Mouse (Mus musculus) left cerebral cortex, adult 2 months (tissue): ENCODE measurements at regions not wholly inside any gene's neighbourhood (a gene's known extent, or its start where the extent isn't known, plus 50 kb on each side); places are given as distances from the start of the nearest gene placed in this dataset.
A peak's percentile ranks its signal among the peaks of the same experiment; 100 is the strongest.

Source experiments
- DNase-seq, 2 experiments: peaks; one replicate each; pipeline ENCODE4 v3.0.0; 2021 to 2022; ENCODE audit warnings: low spot score in 2 of 2, mixed read lengths in 1 of 2; ENCODE audit errors: extremely low spot score in 1 of 2
- H3K27ac ChIP-seq: fragments of 200-600 bp; 2 replicates; pipeline ENCODE4 v1.8.1; 2022
- H3K4me3 ChIP-seq: fragments of 200-600 bp; 2 replicates; pipeline ENCODE4 v1.8.1; 2022
- CTCF ChIP-seq: fragments of 200-600 bp; IDR thresholded peaks from 2 replicates; pipeline ENCODE4 v1.8.1; 2022; ENCODE audit warnings: antibody characterized with exemption, mild to moderate bottlenecking, moderate library complexity
- intact Hi-C: fragments of 180-260 bp; cut with DNase I; formaldehyde crosslinking; loops from one replicate; pipeline ENCODE4 v1.15.1; 2025

DNA sequence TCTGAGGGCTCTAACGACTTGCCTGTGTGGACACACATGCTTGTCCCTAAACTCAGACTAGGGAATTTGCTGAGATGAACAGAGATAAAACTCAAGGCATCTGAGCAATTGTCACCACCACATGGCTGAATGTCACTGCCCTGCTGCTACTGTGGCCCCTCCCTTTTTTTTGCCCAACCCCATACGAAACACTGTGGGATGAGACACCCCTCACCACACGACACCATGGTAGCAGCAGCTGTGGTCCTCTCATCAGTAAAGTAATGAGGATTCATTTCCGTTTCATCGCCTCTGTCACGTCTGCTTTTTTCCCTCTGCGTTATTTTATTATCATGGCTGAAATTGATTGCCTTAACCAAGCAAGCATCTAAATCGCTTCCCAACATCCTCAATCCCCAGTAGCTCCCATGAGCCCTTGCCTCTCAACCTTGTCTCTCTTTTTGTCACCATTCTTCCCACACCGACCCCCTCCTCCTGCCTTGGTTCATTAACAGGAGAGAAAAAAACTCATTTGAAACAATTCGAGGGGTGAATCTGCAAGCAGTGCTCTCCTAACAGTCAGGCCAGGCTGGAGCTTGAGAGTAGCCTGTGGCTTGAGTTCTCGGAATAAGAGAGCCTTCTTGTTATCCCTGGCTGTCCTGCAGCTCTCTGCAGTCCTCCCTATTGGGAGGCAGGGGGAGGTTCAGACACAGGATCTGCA is 1215.8 kb downstream of the Agbl1 start:
- no peak for DNase-seq
- Histone ChIP-seq H3K4me3 (no peak overlapping the region), H3K27ac (no peak overlapping the region)
- intact Hi-C loops: no loop called here
- no peak for TF ChIP-seq CTCF

DNA sequence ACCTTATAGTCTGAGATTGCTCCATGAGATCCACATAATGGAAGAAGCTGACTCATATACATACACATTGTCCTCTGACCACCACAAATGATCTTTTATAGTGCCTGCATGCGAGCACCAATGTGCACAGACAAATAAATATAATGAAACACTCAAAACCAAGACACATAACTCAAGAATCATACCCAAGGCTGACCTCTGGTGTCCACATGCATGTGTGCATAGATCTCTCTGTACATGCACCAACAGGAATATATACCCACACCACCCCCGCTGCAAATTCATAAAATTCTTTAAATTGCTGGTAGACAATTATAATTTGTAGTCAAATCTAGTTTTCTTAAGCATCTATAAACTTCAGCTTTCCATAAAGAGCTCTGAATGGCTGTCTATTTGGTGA is 1211.9 kb downstream of the Agbl1 start:
- no peak for DNase-seq
- Histone ChIP-seq H3K4me3 (no peak overlapping the region), H3K27ac (no peak overlapping the region)
- TF ChIP-seq CTCF: peak; percentile 43
- intact Hi-C loops: loop anchor here (5.0 kb wide), 1 partner anchor 309 kb away; no protein-coding TSS in a partner anchor

- no peak overlapping the region for H3K27ac ChIP-seq
- intact Hi-C loops: no loop called here
- no peak for DNase-seq
- no peak overlapping the region for H3K4me3 ChIP-seq
- no peak for TF ChIP-seq CTCF
These were observed 1183.9 kb downstream of the Agbl1 start for GRCm38 (mm10) chr7:77413606-77414005.
